Mouse (Mus musculus) G1E (cell line): ENCODE data around the gene Defb20. TPM values are rescaled to one million over a fixed set of nuclear protein-coding genes. Genes with fewer than 3 reads are reported as not detected.
"Not testable (repeated sequence)": the region's sequence is repeated elsewhere in the genome, so short reads cannot be mapped to it uniquely, and the experiment has no call there.

ENCODE experiments used
- ATAC-seq: 2 replicates; pipeline ENCODE4 v1.8.0; 2016; ENCODE audit warnings: mild to moderate bottlenecking; ENCODE audit not compliant: insufficient number of reproducible peaks, poor library complexity, low FRiP score, severe bottlenecking; ENCODE audit errors: extremely low read depth
- DNase-seq: peaks from one replicate; pipeline ENCODE4 v3.0.0; 2012; ENCODE audit warnings: low spot score
- H3K27me3 ChIP-seq: 2 replicates; pipeline ENCODE4 v1.6.1; 2012; ENCODE audit warnings: mild to moderate bottlenecking, low read length, inconsistent platforms; ENCODE audit not compliant: insufficient read depth
- H3K36me3 ChIP-seq: replicated peaks from 2 replicates; pipeline ENCODE3; 2012; ENCODE audit warnings: mild to moderate bottlenecking, inconsistent platforms
- H3K4me1 ChIP-seq: 2 replicates; pipeline ENCODE4 v1.6.1; 2012; ENCODE audit warnings: low read depth, low read length, inconsistent platforms, mixed read lengths; ENCODE audit not compliant: insufficient read depth
- H3K4me3 ChIP-seq: 2 replicates; pipeline ENCODE4 v1.5.1; 2012; ENCODE audit warnings: low read depth, mild to moderate bottlenecking, inconsistent platforms, low read length, moderate library complexity, mixed read lengths
- H3K9me3 ChIP-seq: replicated peaks from 2 replicates; pipeline ENCODE4 v1.6.1; 2012; ENCODE audit warnings: inconsistent platforms
- CTCF ChIP-seq: IDR thresholded peaks from 2 replicates; pipeline ENCODE4 v1.5.1; 2012; ENCODE audit warnings: low read depth, low read length, inconsistent platforms, mixed read lengths
- GATA1 ChIP-seq: IDR thresholded peaks from 2 replicates; pipeline ENCODE4 v1.6.1; 2012; ENCODE audit warnings: borderline replicate concordance, low read length, inconsistent platforms, mixed read lengths
- GATA2 ChIP-seq: IDR thresholded peaks from 2 replicates; pipeline ENCODE4 v1.6.1; 2012; ENCODE audit warnings: low read depth, low read length, inconsistent platforms, borderline replicate concordance
- POLR2AphosphoS5 ChIP-seq: IDR thresholded peaks from 2 replicates; pipeline ENCODE4 v1.6.1; 2012; ENCODE audit warnings: low read depth, low read length, inconsistent platforms; ENCODE audit not compliant: insufficient replicate concordance
- TAL1 ChIP-seq: conservative IDR thresholded peaks from 2 replicates; pipeline ENCODE4 v1.6.1; 2012; ENCODE audit warnings: low read depth, low read length, inconsistent platforms, mixed read lengths
- polyA plus RNA-seq: library from polyadenylated mRNA; stranded (reverse); fragments of >175 nt; gene quantifications from 2 replicates; pipeline ENCODE4 v1.2.3, GENCODE M21; 2012
- total RNA-seq, 2 experiments: library from RNA; stranded (forward) in 1 of 2; stranded (reverse) in 1 of 2; fragments of 200-1000 nt in 1 of 2; fragments of >200 nt in 1 of 2; fragmentation: Nextera tagmentation in 1 of 2; gene quantifications; 2 replicates each; pipeline ENCODE4 v1.2.3; 2014 to 2017

The Defb20 gene
- total RNA-seq (2014; fragmentation: Nextera tagmentation) (not detected in 2 replicates), total RNA-seq (2017) (0.22 TPM in 1 of 2 replicates, not detected in the other), polyA plus RNA-seq (not detected in 2 replicates)

DNA sequence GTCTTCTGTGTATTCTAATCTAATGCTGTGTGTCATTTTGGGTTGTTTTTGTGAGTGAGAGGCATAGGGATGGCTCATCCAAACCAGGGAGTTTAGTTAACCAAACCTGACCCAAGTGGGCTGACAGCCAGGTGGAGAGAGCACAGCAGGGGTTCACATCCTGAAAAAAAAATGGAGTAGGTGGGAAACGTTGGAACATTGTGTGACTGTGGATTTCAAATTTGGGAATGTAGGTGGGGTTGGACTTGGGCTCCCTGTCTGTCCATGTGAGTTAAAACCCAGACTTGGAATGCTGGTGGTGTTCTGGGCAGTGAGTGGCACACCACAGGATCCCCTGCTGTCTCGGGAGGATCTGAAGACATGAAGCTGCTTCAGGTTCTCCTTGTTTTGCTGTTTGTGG, at the start of gene Defb20:
Gene Defb20, plus strand, starts transcription at position 301 of the 400 bp plus-strand sequence.
- no peaks in the 10 kb centered on the region for H3K9me3 ChIP-seq
- no peaks in the 10 kb centered on the region for H3K36me3 ChIP-seq
- DNase-seq = no peak
- H3K4me3 ChIP-seq = no peak within 1 kb of the TSS
- no peak for ATAC-seq
- peaks cover 19% of the 10 kb centered on the region for H3K27me3 ChIP-seq
- no peaks in the 10 kb centered on the region for H3K4me1 ChIP-seq
- TF ChIP-seq TAL1 = no peak
- TF ChIP-seq CTCF = no peak
- TF ChIP-seq GATA1 = no peak
- no peak for TF ChIP-seq GATA2
- no peak for TF ChIP-seq POLR2AphosphoS5

DNA sequence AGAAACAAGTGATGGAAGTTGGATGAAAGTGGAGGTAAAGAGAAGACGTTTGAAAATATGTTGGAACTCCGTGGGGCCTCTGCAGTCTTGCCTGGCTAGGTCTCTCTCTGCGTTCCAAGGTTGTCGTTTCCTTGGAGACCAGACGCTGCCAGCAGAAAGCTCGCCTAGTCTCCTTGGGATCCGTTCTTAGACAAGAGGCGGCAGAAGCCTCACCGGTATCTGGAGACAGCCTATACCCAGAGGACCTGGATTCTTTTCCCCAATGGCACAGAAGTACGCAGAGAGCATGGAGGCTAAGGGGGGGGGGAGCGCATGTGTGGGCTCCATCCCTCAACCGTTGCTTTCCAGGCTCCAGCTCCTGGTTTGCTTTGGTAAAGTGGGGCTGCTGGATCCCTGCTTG, 49.4 kb upstream of the Defb20 start:
- peaks cover 5% of the 10 kb centered on the region for H3K9me3 ChIP-seq
- peaks cover 3% of the 10 kb centered on the region; the same call in 1 of the 2 replicates for H3K4me1 ChIP-seq
- H3K27me3 ChIP-seq = no peaks in the 10 kb centered on the region
- H3K4me3 ChIP-seq = no peak overlapping the region
- peaks cover 28% of the 10 kb centered on the region for H3K36me3 ChIP-seq
- no peak for ATAC-seq
- DNase-seq = no peak
- TF ChIP-seq TAL1 (no peak), POLR2AphosphoS5 (no peak), CTCF (no peak), GATA1 (no peak), GATA2 (no peak)

DNA sequence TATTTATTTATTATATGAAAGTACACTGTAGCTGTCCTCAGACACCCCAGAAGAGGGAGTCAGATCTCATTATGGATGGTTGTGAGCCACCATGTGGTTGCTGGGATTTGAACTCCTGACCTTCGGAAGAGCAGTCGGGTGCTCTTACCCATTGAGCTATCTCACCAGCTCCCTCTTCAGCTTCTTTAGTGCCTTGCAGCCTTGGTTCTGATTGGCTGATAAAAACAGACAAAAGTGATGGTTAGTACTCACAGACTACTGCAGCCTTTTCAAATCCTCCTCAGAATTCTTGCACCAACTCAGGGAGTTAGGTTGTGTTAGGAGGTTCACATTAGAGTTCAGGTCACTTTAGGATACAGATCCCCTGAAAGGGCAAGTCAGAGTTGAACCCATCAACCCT, 48.4 kb upstream of the Defb20 start:
- ATAC-seq, H3K9me3 ChIP-seq, H3K4me3 ChIP-seq, DNase-seq, H3K27me3 ChIP-seq: not testable (repeated sequence)
- Histone ChIP-seq H3K4me1 (peaks cover 11% of the 10 kb centered on the region), H3K36me3 (peaks cover 31% of the 10 kb centered on the region)

DNA sequence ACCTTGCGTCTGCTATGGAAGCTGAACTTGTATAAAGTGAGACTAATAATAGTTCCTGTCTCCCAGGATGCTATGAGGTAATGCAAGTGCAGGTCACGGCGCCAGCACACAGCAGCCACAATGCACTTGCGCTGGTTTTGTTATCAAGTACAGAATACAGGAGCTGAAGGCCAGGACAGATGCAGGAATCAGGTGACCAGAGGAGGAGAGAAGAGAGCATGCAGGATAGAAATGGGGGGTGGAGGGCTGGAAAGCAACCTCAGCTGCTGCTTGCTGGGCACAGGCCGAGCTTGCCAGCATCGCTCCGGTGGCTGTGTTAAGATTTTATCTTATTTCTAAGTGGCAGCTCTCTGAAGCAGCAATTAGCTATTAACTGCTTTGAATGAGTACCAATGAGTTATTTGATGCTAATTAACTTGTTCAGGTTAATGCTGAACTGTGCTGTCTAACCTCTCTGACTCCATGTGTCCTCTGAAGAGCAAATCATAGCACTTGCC, 40.4 kb upstream of the Defb20 start:
- no peak for TF ChIP-seq POLR2AphosphoS5
- no peak for TF ChIP-seq GATA2
- TF ChIP-seq GATA1 = no peak
- TF ChIP-seq TAL1 = no peak
- no peak for TF ChIP-seq CTCF
- Histone ChIP-seq H3K4me3 (peak overlapping the region; percentile 37; the same call in 1 of the 2 replicates), H3K4me1 (peaks cover 49% of the 10 kb centered on the region), H3K27me3 (peaks cover 2% of the 10 kb centered on the region), H3K9me3 (no peaks in the 10 kb centered on the region), H3K36me3 (peaks cover 39% of the 10 kb centered on the region)
- DNase-seq (no peak), ATAC-seq (no peak)

DNA sequence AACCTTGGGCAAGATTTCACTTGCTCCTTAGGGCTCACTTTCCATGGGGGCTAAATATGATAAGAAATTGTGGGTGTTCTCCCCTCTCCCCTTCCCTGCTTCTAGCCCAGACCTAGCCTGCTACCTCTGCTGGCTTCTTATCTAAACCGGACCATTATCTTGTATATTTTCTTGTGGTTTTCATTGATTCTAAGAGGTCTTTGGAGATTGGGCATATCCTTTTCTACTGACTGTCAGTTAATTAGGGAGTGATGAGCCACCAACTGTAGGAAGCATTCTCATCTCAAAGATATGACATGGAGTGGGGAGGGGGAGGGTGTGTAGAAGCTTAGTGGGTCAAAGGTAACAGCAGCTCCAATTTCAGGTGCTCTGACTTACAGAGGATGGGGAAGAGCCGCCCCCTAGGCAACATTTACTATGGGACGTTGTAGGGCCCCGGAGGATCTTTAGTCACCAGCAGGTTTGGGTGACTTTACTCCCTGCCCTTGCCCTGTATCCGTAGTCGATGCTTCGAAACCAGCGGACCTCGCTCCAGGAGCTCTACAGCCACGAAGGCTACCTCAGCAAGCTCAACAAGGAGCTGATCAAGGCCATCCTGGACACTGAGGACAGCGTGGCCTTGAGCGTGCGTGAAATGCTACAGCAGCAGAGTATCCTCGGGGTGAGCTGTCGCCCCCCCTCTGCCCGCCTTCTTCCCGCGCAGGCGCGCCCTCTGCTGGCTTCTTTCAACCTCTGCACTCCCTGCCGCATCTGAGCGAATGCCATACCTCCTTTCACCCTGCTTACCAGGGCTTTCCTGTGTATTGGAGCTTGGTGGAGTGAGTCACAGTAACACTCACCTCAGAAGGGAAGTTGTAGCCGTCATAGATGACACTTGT, 39.6 kb upstream of the Defb20 start:
- DNase-seq = peak; percentile 51
- Histone ChIP-seq H3K36me3 (peaks cover 40% of the 10 kb centered on the region), H3K4me3 (peak overlapping the region; percentile 68), H3K27me3 (peaks cover 2% of the 10 kb centered on the region), H3K9me3 (no peaks in the 10 kb centered on the region), H3K4me1 (peaks cover 48% of the 10 kb centered on the region)
- peak; percentile 47 for ATAC-seq
- TF ChIP-seq GATA1 (no peak), CTCF (peak; percentile 95)

DNA sequence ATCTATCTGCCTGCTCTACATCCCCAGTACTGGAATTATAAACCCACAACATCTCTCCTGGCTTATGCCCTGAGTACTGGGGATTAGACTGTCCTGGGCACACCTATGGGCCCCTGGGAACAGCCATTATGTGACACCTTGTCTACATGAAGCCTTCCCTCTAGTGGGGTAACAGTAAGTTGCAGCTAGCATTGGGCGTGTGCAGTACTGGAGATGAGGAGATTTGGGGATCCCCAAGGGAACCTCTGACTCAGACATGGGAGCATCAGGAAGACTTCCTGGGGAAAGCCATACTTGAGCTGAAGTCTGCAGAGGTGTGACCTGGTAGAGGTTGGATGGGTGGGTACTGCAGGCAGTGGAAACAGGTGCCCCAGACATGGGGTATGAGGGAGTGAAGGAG, 37.9 kb upstream of the Defb20 start:
- DNase-seq (no peak), ATAC-seq (no peak)
- H3K27me3 ChIP-seq = peaks cover 6% of the 10 kb centered on the region; the same call in 1 of the 2 replicates
- no peak for TF ChIP-seq POLR2AphosphoS5
- TF ChIP-seq TAL1 = no peak
- no peak for TF ChIP-seq GATA2
- TF ChIP-seq CTCF = no peak
- no peak for TF ChIP-seq GATA1
- peaks cover 48% of the 10 kb centered on the region for H3K36me3 ChIP-seq
- peaks cover 45% of the 10 kb centered on the region for H3K4me1 ChIP-seq
- no peak overlapping the region for H3K4me3 ChIP-seq
- H3K9me3 ChIP-seq = no peaks in the 10 kb centered on the region

DNA sequence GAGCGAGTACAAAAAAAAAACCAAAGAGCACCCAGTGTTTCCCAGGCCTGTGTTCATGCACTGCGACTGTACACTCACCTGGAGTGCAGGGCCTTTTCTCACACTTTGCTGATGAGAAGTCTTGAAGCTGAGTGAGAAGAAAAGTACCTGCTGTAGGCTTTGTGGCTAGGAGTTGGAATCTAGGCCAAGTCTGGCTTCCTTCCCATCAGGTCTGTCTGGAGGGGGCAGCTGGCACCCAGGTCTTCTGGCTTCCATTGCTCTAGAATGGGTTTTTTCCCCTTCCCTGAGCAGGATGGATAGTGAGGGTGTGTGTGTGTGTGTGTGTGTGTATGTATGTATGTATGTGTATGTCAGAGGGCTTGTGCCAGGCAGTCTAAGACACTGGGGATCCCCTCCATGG, 37.0 kb upstream of the Defb20 start:
- H3K36me3 ChIP-seq = peaks cover 51% of the 10 kb centered on the region
- DNase-seq = no peak
- H3K4me3 ChIP-seq = no peak overlapping the region
- H3K9me3 ChIP-seq = no peaks in the 10 kb centered on the region
- peaks cover 6% of the 10 kb centered on the region; the same call in 1 of the 2 replicates for H3K27me3 ChIP-seq
- ATAC-seq = no peak
- TF ChIP-seq POLR2AphosphoS5 (no peak), GATA2 (no peak), CTCF (no peak), GATA1 (no peak)
- H3K4me1 ChIP-seq = peaks cover 46% of the 10 kb centered on the region
